Mouse (Mus musculus): ENCODE measurements around the gene Tedc2. TPM values are rescaled to one million over a fixed set of nuclear protein-coding genes. Genes with fewer than 3 reads are reported as not detected.

Tedc2 gene
- 3.7 TPM for polyA plus RNA-seq (2012; fragmentation: generic; extraction: Trizol)

- H3ac ChIP-seq (ENCODE audit: control insufficient read depth, insufficient read length): peak within 1 kb of the TSS; percentile 29
- peak within 1 kb of the TSS; percentile 43 for H3K4me3 ChIP-seq
- H3K27me3 ChIP-seq (ENCODE audit: control insufficient read depth, insufficient read depth, insufficient read length): no peaks in the 10 kb centered on the region
- TF ChIP-seq SRF (IDR thresholded peaks at IDR 0.05; ENCODE audit: control insufficient read depth, insufficient read length, low read depth): no peak
- peak; percentile 86 for TF ChIP-seq E2F4 (IDR thresholded peaks at IDR 0.05; ENCODE audit: insufficient read depth)
- peak; percentile 73 for TF ChIP-seq POLR2AphosphoS2 (IDR thresholded peaks at IDR 0.05; ENCODE audit: insufficient read length, low read depth)
- peak; percentile 57 for TF ChIP-seq POLR2A (IDR thresholded peaks at IDR 0.05; ENCODE audit: insufficient read length, low read depth)
- TF ChIP-seq TCF3 (IDR thresholded peaks at IDR 0.05; ENCODE audit: insufficient read length, low read depth): no peak
- TF ChIP-seq CEBPB (IDR thresholded peaks at IDR 0.05; ENCODE audit: insufficient read depth, poor library complexity, severe bottlenecking): 0 out of 2 replicates have a peak, but pooled peaks have one; percentile 33
- H3K4me2 ChIP-seq (ENCODE audit: low read depth): peak within 1 kb of the TSS; percentile 88
- no peaks in the 10 kb centered on the region for H3K79me2 ChIP-seq (ENCODE audit: control insufficient read depth, insufficient read depth)
- H3K36me3 ChIP-seq (ENCODE audit: control insufficient read depth, insufficient read depth): no peaks in the 10 kb centered on the region
These were observed at the start of gene Tedc2 for GRCm38 (mm10) chr17:24220435-24221411. Gene Tedc2 (minus strand): TSS chr17:24220851.

- Histone ChIP-seq H3K79me2 (ENCODE audit: control insufficient read depth, insufficient read depth) (no peaks in the 10 kb centered on the region), H3K36me3 (ENCODE audit: control insufficient read depth, insufficient read depth) (no peaks in the 10 kb centered on the region), H3K27me3 (ENCODE audit: control insufficient read depth, insufficient read depth, insufficient read length) (no peaks in the 10 kb centered on the region), H3ac (ENCODE audit: control insufficient read depth, insufficient read length) (no peak overlapping the region), H3K4me3 (no peak overlapping the region), H3K4me2 (ENCODE audit: low read depth) (peak overlapping the region; percentile 34)
- TF ChIP-seq E2F4 (IDR thresholded peaks at IDR 0.05; ENCODE audit: insufficient read depth) (no peak), MAX (IDR thresholded peaks at IDR 0.05; ENCODE audit: low read depth) (no peak), REST (IDR thresholded peaks at IDR 0.05; ENCODE audit: insufficient read depth, insufficient read length) (no peak), POLR2AphosphoS2 (IDR thresholded peaks at IDR 0.05; ENCODE audit: insufficient read length, low read depth) (no peak), MYOG (IDR thresholded peaks at IDR 0.05; ENCODE audit: control insufficient read depth in 1 of 3, insufficient read depth in 1 of 3, insufficient read length in 2 of 3, low read depth in 2 of 3) (peak in 1 of 3 experiments; percentile 3), CEBPB (IDR thresholded peaks at IDR 0.05; ENCODE audit: insufficient read depth, poor library complexity, severe bottlenecking) (no peak), SRF (IDR thresholded peaks at IDR 0.05; ENCODE audit: control insufficient read depth, insufficient read length, low read depth) (no peak), POLR2A (IDR thresholded peaks at IDR 0.05; ENCODE audit: insufficient read length, low read depth) (no peak), USF1 (IDR thresholded peaks at IDR 0.05; ENCODE audit: low read depth) (no peak), MYOD1 (IDR thresholded peaks at IDR 0.05; ENCODE audit: control insufficient read depth in 1 of 3, insufficient read length in 2 of 3, low read depth in 2 of 3) (peak in 2 of 3 experiments; percentile 77 to 87), TCF12 (IDR thresholded peaks at IDR 0.05; ENCODE audit: insufficient read depth, poor library complexity, severe bottlenecking) (peak; percentile 78), TCF3 (IDR thresholded peaks at IDR 0.05; ENCODE audit: insufficient read length, low read depth) (peak; percentile 81)
These were observed 46.5 kb upstream of the Tedc2 start for GRCm38 (mm10) chr17:24267133-24267532.

- TF ChIP-seq MYOG (IDR thresholded peaks at IDR 0.05; ENCODE audit: control insufficient read depth in 1 of 3, insufficient read depth in 1 of 3, insufficient read length in 2 of 3, low read depth in 2 of 3) (no peak), POLR2A (IDR thresholded peaks at IDR 0.05; ENCODE audit: insufficient read length, low read depth) (no peak), TCF12 (IDR thresholded peaks at IDR 0.05; ENCODE audit: insufficient read depth, poor library complexity, severe bottlenecking) (no peak), TCF3 (IDR thresholded peaks at IDR 0.05; ENCODE audit: insufficient read length, low read depth) (no peak), MYOD1 (IDR thresholded peaks at IDR 0.05; ENCODE audit: control insufficient read depth in 1 of 3, insufficient read length in 2 of 3, low read depth in 2 of 3) (no peak), REST (IDR thresholded peaks at IDR 0.05; ENCODE audit: insufficient read depth, insufficient read length) (no peak), USF1 (IDR thresholded peaks at IDR 0.05; ENCODE audit: low read depth) (no peak), SRF (IDR thresholded peaks at IDR 0.05; ENCODE audit: control insufficient read depth, insufficient read length, low read depth) (no peak), POLR2AphosphoS2 (IDR thresholded peaks at IDR 0.05; ENCODE audit: insufficient read length, low read depth) (no peak), E2F4 (IDR thresholded peaks at IDR 0.05; ENCODE audit: insufficient read depth) (no peak), CEBPB (IDR thresholded peaks at IDR 0.05; ENCODE audit: insufficient read depth, poor library complexity, severe bottlenecking) (no peak), MAX (IDR thresholded peaks at IDR 0.05; ENCODE audit: low read depth) (no peak)
- H3K36me3 ChIP-seq (ENCODE audit: control insufficient read depth, insufficient read depth): no peaks in the 10 kb centered on the region
These were observed 44.1 kb upstream of the Tedc2 start for GRCm38 (mm10) chr17:24264766-24265165.

GRCm38 (mm10) chr17:24260516-24260915 is 39.9 kb upstream of the Tedc2 start:
- no peak overlapping the region for H3ac ChIP-seq (ENCODE audit: control insufficient read depth, insufficient read length)
- TF ChIP-seq POLR2A (IDR thresholded peaks at IDR 0.05; ENCODE audit: insufficient read length, low read depth): no peak
- TF ChIP-seq REST (IDR thresholded peaks at IDR 0.05; ENCODE audit: insufficient read depth, insufficient read length): no peak
- TF ChIP-seq USF1 (IDR thresholded peaks at IDR 0.05; ENCODE audit: low read depth): no peak
- TF ChIP-seq SRF (IDR thresholded peaks at IDR 0.05; ENCODE audit: control insufficient read depth, insufficient read length, low read depth): no peak
- no peak overlapping the region for H3K4me2 ChIP-seq (ENCODE audit: low read depth)
- H3K27me3 ChIP-seq (ENCODE audit: control insufficient read depth, insufficient read depth, insufficient read length): no peaks in the 10 kb centered on the region
- no peak overlapping the region for H3K4me3 ChIP-seq
- no peaks in the 10 kb centered on the region for H3K36me3 ChIP-seq (ENCODE audit: control insufficient read depth, insufficient read depth)
- no peaks in the 10 kb centered on the region for H3K79me2 ChIP-seq (ENCODE audit: control insufficient read depth, insufficient read depth)

More at GRCm38 (mm10) chr17:24264766-24265165, 44.1 kb upstream of the Tedc2 start:
- Histone ChIP-seq H3K4me3 (no peak overlapping the region), H3K79me2 (ENCODE audit: control insufficient read depth, insufficient read depth) (no peaks in the 10 kb centered on the region), H3ac (ENCODE audit: control insufficient read depth, insufficient read length) (no peak overlapping the region), H3K27me3 (ENCODE audit: control insufficient read depth, insufficient read depth, insufficient read length) (no peaks in the 10 kb centered on the region), H3K4me2 (ENCODE audit: low read depth) (no peak overlapping the region)
